Mouse (Mus musculus) hindbrain, embryonic 10.5 days (tissue): Measurements from ENCODE around the gene Hs3st2. TPM values are rescaled to one million over a fixed set of nuclear protein-coding genes. Genes with fewer than 3 reads are reported as not detected.

Source experiments
- DNase-seq: peaks from one replicate; pipeline ENCODE4 v3.0.0-alpha.2; 2017; ENCODE audit warnings: low spot score
- H3K27ac ChIP-seq: fragments of 300-500 bp; sonication (generic); 2 replicates; pipeline ENCODE4 v1.5.1; 2016; ENCODE audit warnings: mild to moderate bottlenecking, moderate library complexity
- H3K27me3 ChIP-seq: fragments of 300-500 bp; sonication (generic); 2 replicates; pipeline ENCODE4 v1.6.1; 2016; ENCODE audit warnings: mild to moderate bottlenecking; ENCODE audit not compliant: poor library complexity, insufficient read depth, severe bottlenecking
- H3K36me3 ChIP-seq: fragments of 300-500 bp; sonication (generic); 2 replicates; pipeline ENCODE4 v1.6.1; 2016; ENCODE audit warnings: mild to moderate bottlenecking, moderate library complexity
- H3K4me1 ChIP-seq: fragments of 300-500 bp; sonication (generic); replicated peaks from 2 replicates; pipeline ENCODE4 v1.6.1; 2016; ENCODE audit warnings: mild to moderate bottlenecking
- H3K4me3 ChIP-seq: fragments of 300-500 bp; sonication (generic); 2 replicates; pipeline ENCODE4 v1.5.1; 2016; ENCODE audit warnings: mild to moderate bottlenecking, moderate library complexity
- H3K9me3 ChIP-seq: fragments of 300-500 bp; sonication (generic); 2 replicates; pipeline ENCODE4 v1.6.1; 2016; ENCODE audit warnings: mild to moderate bottlenecking, moderate library complexity
- WGBS: fragments of 180-500 bp; shearing (Covaris S2); methylation state at CpG from one replicate; pipeline ENCODE4 v1.1.7; 2016; 5-methylcytosine and 5-hydroxymethylcytosine counted together
- polyA plus RNA-seq: library from polyadenylated mRNA; unstranded; fragments of >200 nt; fragmentation: Nextera tagmentation; extraction: Ambion mirVana; gene quantifications from 2 replicates; pipeline ENCODE4 v1.2.1, GENCODE M21; 2016

Hs3st2 gene
- polyA plus RNA-seq, 1 experiment from 2014 or later = 1.6 TPM

GRCm38 (mm10) chr7:121410716-121411506, 19.3 kb downstream of the Hs3st2 start:
- H3K27me3 ChIP-seq = no peaks in the 10 kb centered on the region
- H3K36me3 ChIP-seq = no peaks in the 10 kb centered on the region
- 86% methylated on average over 11 of the region's 11 CpGs for WGBS
- DNase-seq = no peak
- no peak overlapping the region for H3K4me3 ChIP-seq
- no peaks in the 10 kb centered on the region for H3K4me1 ChIP-seq
- H3K9me3 ChIP-seq = no peaks in the 10 kb centered on the region
- H3K27ac ChIP-seq = no peak overlapping the region

DNA sequence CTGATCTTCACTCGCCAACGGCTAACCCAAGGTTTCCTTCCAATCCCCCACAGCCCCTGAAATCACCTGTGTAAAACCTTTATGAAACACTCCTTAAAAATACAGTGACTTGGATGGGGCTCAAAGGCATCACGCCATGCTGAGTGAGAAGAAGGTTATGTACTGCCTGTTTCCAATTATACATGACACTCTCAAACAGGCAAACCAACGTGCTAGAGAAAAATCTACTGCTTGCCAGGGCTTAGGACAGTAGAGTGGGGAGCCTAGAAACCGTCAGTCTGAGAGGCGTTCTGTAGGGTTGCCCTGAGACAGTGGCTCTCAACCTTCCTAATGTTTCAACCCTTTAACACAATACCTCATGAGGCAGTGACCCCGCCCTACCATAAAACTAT, 19.8 kb downstream of the Hs3st2 start:
- DNase-seq = no peak
- H3K4me1 ChIP-seq = no peaks in the 10 kb centered on the region
- H3K4me3 ChIP-seq = no peak overlapping the region
- H3K36me3 ChIP-seq = no peaks in the 10 kb centered on the region
- WGBS = 86% methylated on average over 7 of the region's 7 CpGs
- no peak overlapping the region for H3K27ac ChIP-seq
- H3K9me3 ChIP-seq = no peaks in the 10 kb centered on the region
- no peaks in the 10 kb centered on the region for H3K27me3 ChIP-seq

DNA sequence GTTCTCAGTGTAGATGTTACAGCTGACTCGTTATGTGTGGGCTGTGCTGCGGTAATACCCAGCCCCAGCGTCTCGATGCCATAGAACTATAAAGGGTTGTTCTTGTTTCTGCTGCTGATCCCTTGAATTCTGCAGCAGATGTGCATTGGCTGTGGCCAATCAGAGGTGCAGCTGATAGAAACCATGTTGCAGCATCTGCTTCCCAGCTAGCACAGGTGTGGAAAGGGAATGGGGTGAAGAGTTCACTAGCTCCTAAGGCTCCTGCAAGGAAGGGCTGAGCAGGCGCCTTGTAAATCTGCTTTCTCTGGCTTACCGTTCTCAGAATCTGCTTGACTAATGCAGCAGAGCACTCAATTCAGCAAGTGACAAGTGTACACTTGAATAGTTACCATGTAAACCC, 45.2 kb downstream of the Hs3st2 start:
- no peaks in the 10 kb centered on the region for H3K27me3 ChIP-seq
- no peak overlapping the region for H3K4me3 ChIP-seq
- H3K27ac ChIP-seq = no peak overlapping the region
- WGBS = 90% methylated on average over 6 of the region's 6 CpGs
- H3K4me1 ChIP-seq = no peaks in the 10 kb centered on the region
- H3K9me3 ChIP-seq = no peaks in the 10 kb centered on the region
- DNase-seq = no peak
- no peaks in the 10 kb centered on the region for H3K36me3 ChIP-seq

DNA sequence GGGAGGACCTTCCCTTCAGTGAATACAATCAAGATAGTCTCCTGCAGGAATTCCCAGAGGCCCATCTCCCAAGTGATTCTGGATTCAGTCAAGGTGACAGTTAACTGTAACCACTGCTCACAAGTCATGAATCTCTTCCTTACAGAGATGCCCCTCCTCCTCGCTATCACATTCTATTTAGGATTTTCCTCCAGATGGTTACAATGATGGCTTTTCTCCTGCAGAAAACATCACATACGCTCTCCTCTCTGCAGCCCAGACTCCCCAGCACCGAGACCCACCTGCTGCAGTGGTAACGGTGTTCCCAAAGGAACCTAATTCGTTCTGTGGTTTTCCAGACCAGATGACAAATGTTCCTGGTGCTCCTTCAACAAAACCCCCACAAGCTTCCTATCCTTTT, 49.5 kb downstream of the Hs3st2 start:
- Histone ChIP-seq H3K9me3 (no peaks in the 10 kb centered on the region), H3K4me3 (no peak overlapping the region), H3K27me3 (no peaks in the 10 kb centered on the region), H3K36me3 (no peaks in the 10 kb centered on the region), H3K4me1 (no peaks in the 10 kb centered on the region), H3K27ac (no peak overlapping the region)
- 83% methylated on average over 5 of the region's 5 CpGs for WGBS
- no peak for DNase-seq

DNA sequence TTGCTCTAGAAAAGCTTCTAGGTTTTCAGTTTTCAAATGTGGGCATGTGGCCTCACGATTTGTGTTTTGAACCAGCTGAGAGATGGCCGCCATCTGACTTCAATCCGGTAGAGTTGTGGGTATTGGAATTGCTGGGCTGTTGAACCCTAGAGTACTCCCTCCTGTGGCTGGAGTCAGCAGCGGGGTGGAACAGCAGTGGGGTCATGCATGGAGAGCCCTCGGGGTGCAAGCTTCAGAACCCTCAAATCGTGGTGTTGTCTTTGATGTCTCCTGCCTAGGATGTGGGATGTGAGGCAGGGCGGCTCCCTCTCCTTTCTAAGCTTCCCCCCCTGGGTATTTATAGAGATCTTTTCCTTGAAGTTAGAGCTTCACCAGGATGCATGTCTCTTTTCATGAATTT, 52.7 kb downstream of the Hs3st2 start:
- DNase-seq = no peak
- no peaks in the 10 kb centered on the region for H3K4me1 ChIP-seq
- H3K27ac ChIP-seq = no peak overlapping the region
- H3K36me3 ChIP-seq = no peaks in the 10 kb centered on the region
- 72% methylated on average over 7 of the region's 7 CpGs for WGBS
- no peaks in the 10 kb centered on the region for H3K9me3 ChIP-seq
- no peak overlapping the region for H3K4me3 ChIP-seq
- H3K27me3 ChIP-seq = no peaks in the 10 kb centered on the region

DNA sequence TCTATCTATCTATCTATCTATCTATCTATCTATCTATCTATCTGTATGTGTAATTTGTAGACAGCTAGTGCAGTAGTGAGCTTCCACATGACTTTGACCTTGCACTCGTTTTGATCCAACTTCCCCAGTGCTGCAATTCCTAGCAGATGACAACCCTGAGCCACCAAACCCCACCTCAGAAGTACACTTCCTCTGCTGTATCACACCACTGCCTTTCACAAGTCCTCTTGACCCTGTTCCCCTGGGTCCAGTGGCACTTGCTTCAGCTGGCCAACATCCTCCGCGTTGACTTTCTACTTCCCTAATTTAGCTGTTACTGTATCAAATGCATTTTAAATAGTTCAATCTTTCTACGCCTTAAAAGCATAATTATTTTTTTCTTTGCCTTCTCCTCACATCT, 54.6 kb downstream of the Hs3st2 start:
- Histone ChIP-seq H3K9me3 (no peaks in the 10 kb centered on the region), H3K27ac (no peak overlapping the region), H3K36me3 (no peaks in the 10 kb centered on the region), H3K27me3 (no peaks in the 10 kb centered on the region), H3K4me3 (no peak overlapping the region), H3K4me1 (0 out of 2 replicates have a peak, but pooled peaks cover 1% of the 10 kb centered on the region)
- WGBS = 89% methylated on average over 4 of the region's 4 CpGs
- no peak for DNase-seq

GRCm38 (mm10) chr7:121450951-121451843, 59.5 kb downstream of the Hs3st2 start:
- Histone ChIP-seq H3K4me3 (no peak overlapping the region), H3K4me1 (0 out of 2 replicates have a peak, but pooled peaks cover 7% of the 10 kb centered on the region), H3K27me3 (no peaks in the 10 kb centered on the region), H3K27ac (no peak overlapping the region), H3K36me3 (no peaks in the 10 kb centered on the region), H3K9me3 (0 out of 2 replicates have a peak, but pooled peaks cover 3% of the 10 kb centered on the region)
- 64% methylated on average over 13 of the region's 13 CpGs for WGBS
- no peak for DNase-seq

DNA sequence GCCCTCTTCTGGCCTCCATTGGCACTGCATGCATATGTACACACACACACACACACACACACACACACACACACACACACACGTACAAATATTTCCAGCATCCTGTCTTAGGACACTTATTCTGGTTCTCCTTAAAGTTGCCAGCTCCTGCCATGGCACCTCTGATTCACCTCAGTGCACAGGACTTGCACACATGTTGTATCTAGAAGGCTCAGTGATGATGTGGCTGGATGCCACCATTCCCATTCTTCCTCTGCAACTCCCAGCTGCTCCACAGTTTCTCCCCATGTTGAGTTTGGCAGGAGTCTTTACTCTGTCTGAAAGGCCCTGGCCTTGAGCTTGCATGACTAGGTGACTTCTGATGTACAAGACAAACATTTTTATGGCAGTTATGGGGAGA, 65.1 kb downstream of the Hs3st2 start:
- Histone ChIP-seq H3K36me3 (no peaks in the 10 kb centered on the region), H3K4me3 (no peak overlapping the region), H3K9me3 (0 out of 2 replicates have a peak, but pooled peaks cover 6% of the 10 kb centered on the region), H3K4me1 (0 out of 2 replicates have a peak, but pooled peaks cover under 1% of the 10 kb centered on the region), H3K27ac (no peak overlapping the region), H3K27me3 (no peaks in the 10 kb centered on the region)
- DNase-seq = no peak
- 82% methylated on average over 1 of the region's 1 CpGs for WGBS

DNA sequence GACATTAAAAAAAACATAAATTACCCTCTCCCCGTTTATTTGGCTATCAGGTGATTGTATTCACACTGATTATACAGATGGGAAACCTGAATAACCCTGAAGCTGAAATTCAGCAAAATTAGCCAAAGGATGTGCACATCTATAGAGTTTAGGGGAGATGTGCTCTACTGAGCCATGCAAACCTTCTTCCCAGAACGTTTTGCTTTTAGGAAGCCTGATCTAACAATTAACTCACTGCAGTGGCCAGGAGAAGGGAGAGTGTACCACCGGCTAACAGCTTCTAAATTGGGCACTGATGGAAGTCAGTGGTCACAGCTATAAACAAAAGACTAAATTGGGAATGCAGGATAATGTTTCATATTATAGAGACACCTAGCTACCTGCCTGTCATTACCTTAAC, 66.4 kb downstream of the Hs3st2 start:
- 52% methylated on average over 3 of the region's 3 CpGs for WGBS
- DNase-seq = no peak

DNA sequence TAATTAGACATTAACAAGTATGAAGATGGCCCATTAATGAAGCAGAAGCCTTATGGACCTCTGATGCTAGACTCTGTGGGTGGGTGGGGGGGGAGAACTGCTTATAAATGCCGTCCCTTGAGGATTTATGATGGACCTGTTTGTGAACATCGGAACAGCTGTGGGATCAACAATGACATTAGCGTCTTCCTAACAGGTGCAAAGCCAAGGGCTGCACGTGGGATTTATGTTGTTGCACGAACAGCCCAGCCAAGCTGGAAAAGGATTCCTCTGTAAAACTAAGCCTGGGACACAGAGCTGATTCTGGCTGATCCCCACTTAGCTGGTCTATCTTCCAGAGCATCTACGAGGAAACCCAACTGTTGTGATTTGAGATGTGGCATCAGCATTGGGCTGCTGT, 69.0 kb downstream of the Hs3st2 start:
- Histone ChIP-seq H3K27me3 (no peaks in the 10 kb centered on the region), H3K9me3 (0 out of 2 replicates have a peak, but pooled peaks cover 6% of the 10 kb centered on the region), H3K36me3 (no peaks in the 10 kb centered on the region), H3K27ac (no peak overlapping the region), H3K4me3 (no peak overlapping the region), H3K4me1 (no peaks in the 10 kb centered on the region)
- WGBS = 91% methylated on average over 6 of the region's 6 CpGs
- DNase-seq = no peak

More for the DNA sequence above, 66.4 kb downstream of the Hs3st2 start:
- no peak overlapping the region for H3K4me3 ChIP-seq
- H3K4me1 ChIP-seq = no peaks in the 10 kb centered on the region
- H3K27ac ChIP-seq = no peak overlapping the region
- H3K36me3 ChIP-seq = no peaks in the 10 kb centered on the region
- H3K9me3 ChIP-seq = 0 out of 2 replicates have a peak, but pooled peaks cover 6% of the 10 kb centered on the region
- H3K27me3 ChIP-seq = no peaks in the 10 kb centered on the region

- Histone ChIP-seq H3K36me3 (no peaks in the 10 kb centered on the region), H3K27me3 (no peaks in the 10 kb centered on the region), H3K27ac (no peak overlapping the region), H3K4me3 (no peak overlapping the region), H3K9me3 (no peaks in the 10 kb centered on the region), H3K4me1 (no peaks in the 10 kb centered on the region)
- no peak for DNase-seq
- WGBS = 91% methylated on average over 5 of the region's 5 CpGs
These were observed 72.8 kb downstream of the Hs3st2 start for GRCm38 (mm10) chr7:121464441-121464840.

- Histone ChIP-seq H3K4me3 (no peak overlapping the region), H3K9me3 (no peaks in the 10 kb centered on the region), H3K27me3 (no peaks in the 10 kb centered on the region), H3K4me1 (no peaks in the 10 kb centered on the region), H3K36me3 (no peaks in the 10 kb centered on the region), H3K27ac (no peak overlapping the region)
- 78% methylated on average over 1 of the region's 1 CpGs for WGBS
- no peak for DNase-seq
These were observed 73.5 kb downstream of the Hs3st2 start for GRCm38 (mm10) chr7:121465111-121465510.

DNA sequence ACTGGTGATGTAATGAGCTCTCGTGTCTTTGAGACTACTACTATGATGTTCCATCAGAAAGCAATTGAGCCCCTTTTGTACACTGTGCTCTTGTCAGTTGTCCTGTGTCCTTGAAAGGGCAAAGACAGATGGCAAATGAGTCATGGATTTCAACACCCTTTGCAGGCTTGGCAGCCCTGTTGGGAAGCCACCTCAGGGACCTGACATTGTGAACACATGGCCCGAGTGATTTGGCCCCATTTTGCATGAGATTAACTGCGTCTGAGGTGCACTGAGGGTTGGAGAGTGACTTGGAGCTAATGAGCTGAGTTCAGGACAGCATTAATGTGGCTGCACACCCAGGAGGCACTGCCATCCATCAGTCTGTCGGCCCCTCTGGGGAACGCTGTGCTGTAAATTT, 74.7 kb downstream of the Hs3st2 start:
- Histone ChIP-seq H3K36me3 (no peaks in the 10 kb centered on the region), H3K9me3 (no peaks in the 10 kb centered on the region), H3K4me1 (no peaks in the 10 kb centered on the region), H3K27ac (no peak overlapping the region), H3K27me3 (no peaks in the 10 kb centered on the region), H3K4me3 (no peak overlapping the region)
- 80% methylated on average over 5 of the region's 5 CpGs for WGBS
- DNase-seq = no peak
